Mouse (Mus musculus) bone marrow macrophage, adult 2 months (primary cell): ENCODE data around the gene Map7. TPM values are rescaled to one million over a fixed set of nuclear protein-coding genes. Genes with fewer than 3 reads are reported as not detected.
A peak's percentile ranks its signal among the peaks of the same experiment; 100 is the strongest.

Source experiments
- H3K27ac ChIP-seq: 2 replicates; pipeline ENCODE4 v1.5.1; 2012; ENCODE audit warnings: low read depth, low read length; ENCODE audit not compliant: insufficient read depth
- H3K4me1 ChIP-seq: 2 replicates; pipeline ENCODE4 v1.6.1; 2012; ENCODE audit warnings: low read length; ENCODE audit not compliant: control insufficient read depth, insufficient read depth
- H3K4me3 ChIP-seq: 2 replicates; pipeline ENCODE4 v1.5.1; 2012; ENCODE audit warnings: mild to moderate bottlenecking, low read length, moderate library complexity; ENCODE audit not compliant: insufficient read depth
- CTCF ChIP-seq: IDR thresholded peaks from 2 replicates; pipeline ENCODE4 v1.5.1; 2012; ENCODE audit warnings: low read depth, mild to moderate bottlenecking, low read length, moderate library complexity
- POLR2A ChIP-seq: IDR thresholded peaks from 2 replicates; pipeline ENCODE4 v1.6.1; 2012; ENCODE audit warnings: mild to moderate bottlenecking, low read depth, low read length, borderline replicate concordance
- polyA plus RNA-seq: library from polyadenylated mRNA; stranded (reverse); fragments of >200 nt; gene quantifications from 2 replicates; pipeline ENCODE4 v1.2.4, GENCODE M21; 2012; ENCODE audit not compliant: missing spikeins, insufficient read depth, insufficient read length

Gene Map7
- polyA plus RNA-seq, 1 experiment, result not detected

- TF ChIP-seq CTCF (no peak), POLR2A (no peak)
- Histone ChIP-seq H3K4me3 (peak overlapping the region; percentile 39), H3K4me1 (no peaks in the 10 kb centered on the region), H3K27ac (no peak overlapping the region)
Observed at GRCm38 (mm10) chr10:20149835-20150355, 1.6 kb downstream of the Map7 start.

GRCm38 (mm10) chr10:20152131-20152530, 3.9 kb downstream of the Map7 start:
- Histone ChIP-seq H3K27ac (no peak overlapping the region), H3K4me1 (no peaks in the 10 kb centered on the region), H3K4me3 (no peak overlapping the region)
- TF ChIP-seq POLR2A, result no peak
- no peak for TF ChIP-seq CTCF

- TF ChIP-seq POLR2A (no peak), CTCF (no peak)
- Histone ChIP-seq H3K4me1 (no peaks in the 10 kb centered on the region), H3K4me3 (no peak overlapping the region), H3K27ac (no peak overlapping the region)
Observed at GRCm38 (mm10) chr10:20153507-20153906, 5.2 kb downstream of the Map7 start.

- no peaks in the 10 kb centered on the region for H3K4me1 ChIP-seq
- no peak overlapping the region for H3K4me3 ChIP-seq
- TF ChIP-seq CTCF, result no peak
- no peak for TF ChIP-seq POLR2A
- no peak overlapping the region for H3K27ac ChIP-seq
Observed at GRCm38 (mm10) chr10:20155401-20155800, 7.1 kb downstream of the Map7 start.

- Histone ChIP-seq H3K4me1 (no peaks in the 10 kb centered on the region), H3K27ac (no peak overlapping the region), H3K4me3 (no peak overlapping the region)
- TF ChIP-seq POLR2A, result no peak
- TF ChIP-seq CTCF, result no peak
Observed at GRCm38 (mm10) chr10:20157021-20157726, 8.9 kb downstream of the Map7 start.

GRCm38 (mm10) chr10:20158756-20159155, 10.5 kb downstream of the Map7 start:
- no peaks in the 10 kb centered on the region for H3K4me1 ChIP-seq
- H3K4me3 ChIP-seq, result no peak overlapping the region
- H3K27ac ChIP-seq, result no peak overlapping the region
- TF ChIP-seq CTCF (no peak), POLR2A (no peak)

- TF ChIP-seq CTCF (no peak), POLR2A (no peak)
- H3K4me1 ChIP-seq, result no peaks in the 10 kb centered on the region
- no peak overlapping the region for H3K27ac ChIP-seq
- no peak overlapping the region for H3K4me3 ChIP-seq
Observed at GRCm38 (mm10) chr10:20159308-20159707, 11.0 kb downstream of the Map7 start.

- no peaks in the 10 kb centered on the region for H3K4me1 ChIP-seq
- H3K27ac ChIP-seq, result no peak overlapping the region
- TF ChIP-seq CTCF (no peak), POLR2A (no peak)
- H3K4me3 ChIP-seq, result no peak overlapping the region
Observed at GRCm38 (mm10) chr10:20160914-20161313, 12.6 kb downstream of the Map7 start.

- Histone ChIP-seq H3K4me1 (no peaks in the 10 kb centered on the region), H3K27ac (no peak overlapping the region)
- TF ChIP-seq POLR2A (no peak), CTCF (no peak)
Observed at GRCm38 (mm10) chr10:20164810-20165209, 16.5 kb downstream of the Map7 start.

GRCm38 (mm10) chr10:20166797-20167196, 18.5 kb downstream of the Map7 start:
- Histone ChIP-seq H3K27ac (no peak overlapping the region), H3K4me1 (no peaks in the 10 kb centered on the region), H3K4me3 (no peak overlapping the region)
- TF ChIP-seq POLR2A, result no peak
- no peak for TF ChIP-seq CTCF

More at GRCm38 (mm10) chr10:20164810-20165209, 16.5 kb downstream of the Map7 start:
- H3K4me3 ChIP-seq, result no peak overlapping the region
